Comparison of ENCODE assay signal across 16 mouse cellular contexts in genomic region chr12:84620975-84621374, GRCm38 (mm10). TPM values are rescaled to one million over a fixed set of nuclear protein-coding genes. Genes with fewer than 3 reads are reported as not detected.
DNase-seq lines count a peak whose midpoint lies in the region; ATAC-seq and TF ChIP-seq lines count a peak whose summit lies in the region.
"Had no signal": no experiment of that assay in that cellular context is flagged by ENCODE, and none has a peak within 500 bp of the region (broad histone marks: within the 10 kb centered on the region; RNA-seq: fewer than 3 reads in every experiment).

No protein-coding gene starts in this region.

- peak; percentile 30 for TF ChIP-seq RAD21 in CH12.LX (IDR thresholded peaks at IDR 0.05; ENCODE audit: low read depth, low read length)

- peak; percentile 66 for DNase-seq in hindbrain, embryonic 14.5 days (ENCODE audit: low spot score)
- DNase-seq in 3T3-L1 (ENCODE audit: low read depth, low spot score) (peak; percentile 63), CH12.LX (ENCODE audit: extremely low read depth) (peak; percentile 20)
- peak; percentile 59 for DNase-seq in embryo, embryonic 10.5 days (ENCODE audit: low spot score)
- no peak for DNase-seq in thymus, postnatal 25 days
- no peak for DNase-seq in cerebellum, postnatal 4 days (ENCODE audit: low spot score in 2 of 2)
- DNase-seq in thymus, postnatal 0 days (ENCODE audit: low spot score) = no peak
- DNase-seq: cerebellum, adult 11-12 months; kidney, adult 8-10 months had no signal

- no peak for TF ChIP-seq POLR2A in CH12.LX (IDR thresholded peaks at IDR 0.05; ENCODE audit: low read depth, low read length)

- H3K27ac ChIP-seq in hindbrain, embryonic 14.5 days = no peak overlapping the region
- H3K27ac ChIP-seq in hindbrain, embryonic 16.5 days (ENCODE audit: low read depth, low read length) = no peak overlapping the region
- no peak overlapping the region for H3K27ac ChIP-seq in CH12.LX (ENCODE audit: insufficient read depth, low read depth)
- H3K27ac ChIP-seq: forebrain, embryonic 13.5 days; heart, embryonic 10.5 days; neural tube, embryonic 13.5 days had no signal

- TF ChIP-seq EP300 in CH12.LX (IDR thresholded peaks at IDR 0.05; ENCODE audit: low read length) = no peak

- no peak overlapping the region for H3K4me3 ChIP-seq in hindbrain, embryonic 14.5 days (replicated peaks; ENCODE audit: low read length)
- no peak overlapping the region for H3K4me3 ChIP-seq in hindbrain, embryonic 16.5 days (ENCODE audit: low read length)
- no peak overlapping the region for H3K4me3 ChIP-seq in CH12.LX (replicated peaks in 1 of 3; ENCODE audit: low read depth in 2 of 3, low read length in 2 of 3, poor library complexity in 1 of 3)
- H3K4me3 ChIP-seq: forebrain, embryonic 13.5 days; heart, embryonic 10.5 days; neural tube, embryonic 13.5 days had no signal

- H3K79me2 ChIP-seq in CH12.LX (replicated peaks; ENCODE audit: control insufficient read depth, extremely low read depth, insufficient read depth, poor library complexity, severe bottlenecking) = no peaks in the 10 kb centered on the region

- in situ Hi-C loops in CH12.LX (cut with MboI; ENCODE audit: low pct_ligation_motif_present, low pct_unique_long_range_greater_than_20kb, low sequenced_read_pairs) = no loop called here

- TF ChIP-seq CTCF in CH12.LX (conservative IDR thresholded peaks at IDR 0.05 in 1 of 2, IDR thresholded peaks at IDR 0.05 in 1 of 2; ENCODE audit: low read depth in 2 of 2, low read length in 2 of 2) = peak; percentile 28 to 53; a peak in 3 of 4 replicates

- H3K36me3 ChIP-seq in hindbrain, embryonic 14.5 days (replicated peaks; ENCODE audit: control insufficient read depth, insufficient read depth) = no peaks in the 10 kb centered on the region
- no peaks in the 10 kb centered on the region for H3K36me3 ChIP-seq in hindbrain, embryonic 16.5 days (ENCODE audit: control insufficient read depth, insufficient read depth, low read length)
- H3K36me3 ChIP-seq in CH12.LX (replicated peaks in 1 of 2; ENCODE audit: control insufficient read depth in 1 of 2, insufficient read depth in 1 of 2, low read length in 1 of 2) = no peaks in the 10 kb centered on the region
- H3K36me3 ChIP-seq: heart, embryonic 10.5 days; neural tube, embryonic 13.5 days had no signal

- H3K4me1 ChIP-seq in hindbrain, embryonic 14.5 days (replicated peaks; ENCODE audit: control insufficient read depth, insufficient read depth, low read length) = peaks cover 8% of the 10 kb centered on the region
- H3K4me1 ChIP-seq in hindbrain, embryonic 16.5 days (ENCODE audit: control insufficient read depth, insufficient read depth, low read depth, low read length) = peaks cover 8% of the 10 kb centered on the region
- H3K4me1 ChIP-seq in CH12.LX (ENCODE audit: control insufficient read depth in 1 of 2, insufficient read depth in 2 of 2) = peaks cover 0 to 3% of the 10 kb centered on the region in 2 experiments; a peak in 1 of 4 replicates

- dilution Hi-C loops in CH12.LX (cut with MboI; ENCODE audit: extremely low pct_ligation_motif_present, extremely low pct_unique_long_range_greater_than_20kb, low sequenced_read_pairs) = no loop called here

- H3K9ac ChIP-seq in hindbrain, embryonic 14.5 days = no peak overlapping the region
- no peak overlapping the region for H3K9ac ChIP-seq in hindbrain, embryonic 16.5 days (ENCODE audit: low read depth, low read length)
- no peak overlapping the region for H3K9ac ChIP-seq in CH12.LX (ENCODE audit: insufficient read depth, low read depth)
- H3K9ac ChIP-seq: forebrain, embryonic 13.5 days; neural tube, embryonic 13.5 days had no signal

- no peak for ATAC-seq in hindbrain, embryonic 14.5 days (ENCODE audit: low FRiP score)
- no peak for ATAC-seq in hindbrain, embryonic 16.5 days
- ATAC-seq: forebrain, embryonic 13.5 days had no signal

- H3K4me2 ChIP-seq in hindbrain, embryonic 14.5 days (replicated peaks) = no peak overlapping the region
- no peak overlapping the region for H3K4me2 ChIP-seq in hindbrain, embryonic 16.5 days (ENCODE audit: low read length)
- no peak overlapping the region for H3K4me2 ChIP-seq in CH12.LX (ENCODE audit: insufficient read depth, low read depth, poor library complexity, severe bottlenecking)
- H3K4me2 ChIP-seq: forebrain, embryonic 13.5 days; neural tube, embryonic 13.5 days had no signal

- no peaks in the 10 kb centered on the region for H3K9me3 ChIP-seq in hindbrain, embryonic 14.5 days (ENCODE audit: control insufficient read depth, low read length)
- H3K9me3 ChIP-seq in hindbrain, embryonic 16.5 days (ENCODE audit: control insufficient read depth, low read length) = no peaks in the 10 kb centered on the region
- no peaks in the 10 kb centered on the region for H3K9me3 ChIP-seq in CH12.LX (replicated peaks; ENCODE audit: low read length)
- H3K9me3 ChIP-seq: forebrain, embryonic 13.5 days; heart, embryonic 10.5 days; neural tube, embryonic 13.5 days had no signal

- H3K27me3 ChIP-seq in hindbrain, embryonic 14.5 days (ENCODE audit: control insufficient read depth, insufficient read depth, low read length) = peaks cover 9% of the 10 kb centered on the region; the same call in 1 of the 2 replicates
- H3K27me3 ChIP-seq in hindbrain, embryonic 16.5 days (replicated peaks; ENCODE audit: control insufficient read depth, insufficient read depth, low read length) = no peaks in the 10 kb centered on the region
- peaks cover 6% of the 10 kb centered on the region for H3K27me3 ChIP-seq in CH12.LX (replicated peaks)
- H3K27me3 ChIP-seq: neural tube, embryonic 13.5 days had no signal

TF ChIP-seq in CH12.LX, 34 proteins besides CTCF, POLR2A, EP300 and RAD21:
- TF ChIP-seq TCF12 (IDR thresholded peaks at IDR 0.05; ENCODE audit: low read depth, low read length) (no peak), SMC3 (IDR thresholded peaks at IDR 0.05; ENCODE audit: low read depth, low read length) (0 out of 2 replicates have a peak, but pooled peaks have one; percentile 2), USF1 (IDR thresholded peaks at IDR 0.05; ENCODE audit: low read depth, low read length) (no peak), MXI1 (IDR thresholded peaks at IDR 0.05; ENCODE audit: low read depth, low read length) (no peak)

RNA-seq across cellular contexts. Expression of gene Abcd4, which starts 3.8 kb away (rescaled TPM):
- polyA plus RNA-seq in hindbrain, embryonic 14.5 days (2014; fragmentation: Nextera tagmentation; extraction: Ambion mirVana) = 9.5 and 9.9 TPM in 2 replicates
- 13.6 and 14.5 TPM in 2 replicates for polyA plus RNA-seq in hindbrain, embryonic 16.5 days (2015; fragmentation: Nextera tagmentation; extraction: Ambion mirVana)
- total RNA-seq in CH12.LX (2012; rRNA removed) (5.8 and 8.4 TPM in 2 replicates), CH12.LX (2014; rRNA removed) (4.3 and 4.7 TPM in 2 replicates)
- 10.2 and 11.1 TPM in 2 replicates for polyA plus RNA-seq in CH12.LX (2012; ENCODE audit: insufficient read length, low read depth)
- 7.4 and 10.0 TPM in 2 replicates for polyA plus RNA-seq in thymus, postnatal 0 days (2015; fragmentation: Nextera tagmentation; extraction: Ambion mirVana)

RNA-seq across cellular contexts. Expression of gene Vrtn, which starts 19.8 kb away (rescaled TPM):
- not detected in 2 replicates for polyA plus RNA-seq in hindbrain, embryonic 14.5 days (2014; fragmentation: Nextera tagmentation; extraction: Ambion mirVana)
- polyA plus RNA-seq in hindbrain, embryonic 16.5 days (2015; fragmentation: Nextera tagmentation; extraction: Ambion mirVana) = 0.11 TPM in 1 of 2 replicates, not detected in the other
- not detected in 2 replicates for total RNA-seq in CH12.LX (2012; rRNA removed)
- total RNA-seq in CH12.LX (2014; rRNA removed) = not detected in 2 replicates
- not detected in 2 replicates for polyA plus RNA-seq in CH12.LX (2012; ENCODE audit: insufficient read length, low read depth)
- 0.15 and 0.17 TPM in 2 replicates for polyA plus RNA-seq in thymus, postnatal 0 days (2015; fragmentation: Nextera tagmentation; extraction: Ambion mirVana)
- total RNA-seq: left cerebral cortex, postnatal 14 days had no signal
- polyA plus RNA-seq: forebrain, embryonic 13.5 days; heart, embryonic 10.5 days; lung, embryonic 16.5 days; neural tube, embryonic 13.5 days; spleen, adult 2 months had no signal

RNA-seq across cellular contexts. Expression of gene Vsx2, which starts 51.4 kb away (rescaled TPM):
- polyA plus RNA-seq in hindbrain, embryonic 14.5 days (2014; fragmentation: Nextera tagmentation; extraction: Ambion mirVana) = 4.8 and 5.0 TPM in 2 replicates
- polyA plus RNA-seq in hindbrain, embryonic 16.5 days (2015; fragmentation: Nextera tagmentation; extraction: Ambion mirVana) = 3.0 and 3.7 TPM in 2 replicates
- total RNA-seq in CH12.LX (2012; rRNA removed) = not detected in 2 replicates
- total RNA-seq in CH12.LX (2014; rRNA removed) = not detected in 2 replicates
- polyA plus RNA-seq in CH12.LX (2012; ENCODE audit: insufficient read length, low read depth) = not detected in 2 replicates
- polyA plus RNA-seq in thymus, postnatal 0 days (2015; fragmentation: Nextera tagmentation; extraction: Ambion mirVana) = 0.27 and 0.35 TPM in 2 replicates
- polyA plus RNA-seq: forebrain, embryonic 13.5 days; heart, embryonic 10.5 days; lung, embryonic 16.5 days; spleen, adult 2 months had no signal

Comparison
In these comparisons a context has a peak if more than half of its experiments do, and no peak if none do; other contexts are left out.
1. DNase-seq: peak in hindbrain, embryonic 14.5 days (single experiment), 3T3-L1 (single experiment), CH12.LX (single experiment) and embryo, embryonic 10.5 days (single experiment); none in thymus, postnatal 25 days (single experiment), cerebellum, postnatal 4 days (0 of 2) and thymus, postnatal 0 days (single experiment).